Mouse (Mus musculus): ENCODE measurements around the gene S100a3. TPM values are rescaled to one million over a fixed set of nuclear protein-coding genes. Genes with fewer than 3 reads are reported as not detected.

Gene S100a3
- total and polyA plus RNA-seq, 2 experiments from 2014 or later = 1.9 to 5.3 TPM

GRCm38 (mm10) chr3:90605736-90606135 is 45.4 kb downstream of the S100a3 start:
- no peaks in the 10 kb centered on the region for H3K9me3 ChIP-seq (ENCODE audit: low read length)
- no peak for TF ChIP-seq CTCF (IDR thresholded peaks at IDR 0.05; ENCODE audit: low read depth)
- no peaks in the 10 kb centered on the region for H3K4me1 ChIP-seq (ENCODE audit: insufficient read depth, low read length)
- no peaks in the 10 kb centered on the region for H3K27me3 ChIP-seq (ENCODE audit: insufficient read depth, low read length)
- no peak overlapping the region for H3K4me3 ChIP-seq (ENCODE audit: low read length)
- ATAC-seq (no peak), DNase-seq (ENCODE audit: low spot score) (no peak)
- H3K4me2 ChIP-seq (ENCODE audit: low read depth, low read length) = no peak overlapping the region
- WGBS = 93% methylated on average over 2 of the region's 2 CpGs
- no peak overlapping the region for H3K9ac ChIP-seq (replicated peaks; ENCODE audit: low read length)
- H3K36me3 ChIP-seq (ENCODE audit: insufficient read depth, low read length) = no peaks in the 10 kb centered on the region
- no peak overlapping the region for H3K27ac ChIP-seq

- no peak overlapping the region for H3K27ac ChIP-seq
- 90% methylated on average over 6 of the region's 6 CpGs for WGBS
- DNase-seq (ENCODE audit: low spot score) = no peak
- H3K4me1 ChIP-seq (ENCODE audit: insufficient read depth, low read length) = no peaks in the 10 kb centered on the region
- no peak overlapping the region for H3K4me3 ChIP-seq (ENCODE audit: low read length)
- no peak overlapping the region for H3K4me2 ChIP-seq (ENCODE audit: low read depth, low read length)
- H3K9me3 ChIP-seq (ENCODE audit: low read length) = no peaks in the 10 kb centered on the region
- no peak for ATAC-seq
- no peak for TF ChIP-seq CTCF (IDR thresholded peaks at IDR 0.05; ENCODE audit: low read depth)
- H3K27me3 ChIP-seq (ENCODE audit: insufficient read depth, low read length) = no peaks in the 10 kb centered on the region
- no peak overlapping the region for H3K9ac ChIP-seq (replicated peaks; ENCODE audit: low read length)
- H3K36me3 ChIP-seq (ENCODE audit: insufficient read depth, low read length) = no peaks in the 10 kb centered on the region
Measured at GRCm38 (mm10) chr3:90606185-90606584, 45.8 kb downstream of the S100a3 start.

- Histone ChIP-seq H3K27ac (no peak overlapping the region), H3K4me1 (ENCODE audit: insufficient read depth, low read length) (no peaks in the 10 kb centered on the region), H3K36me3 (ENCODE audit: insufficient read depth, low read length) (no peaks in the 10 kb centered on the region), H3K27me3 (ENCODE audit: insufficient read depth, low read length) (no peaks in the 10 kb centered on the region), H3K4me3 (ENCODE audit: low read length) (no peak overlapping the region), H3K4me2 (ENCODE audit: low read depth, low read length) (no peak overlapping the region), H3K9me3 (ENCODE audit: low read length) (no peaks in the 10 kb centered on the region), H3K9ac (replicated peaks; ENCODE audit: low read length) (no peak overlapping the region)
- TF ChIP-seq CTCF (IDR thresholded peaks at IDR 0.05; ENCODE audit: low read depth) = no peak
- ATAC-seq (no peak), DNase-seq (ENCODE audit: low spot score) (no peak)
- 79% methylated on average over 3 of the region's 3 CpGs for WGBS
Measured at GRCm38 (mm10) chr3:90607361-90607760, 47.0 kb downstream of the S100a3 start.

- Histone ChIP-seq H3K4me1 (ENCODE audit: insufficient read depth, low read length) (0 out of 2 replicates have a peak, but pooled peaks cover 5% of the 10 kb centered on the region), H3K4me3 (ENCODE audit: low read length) (no peak within 1 kb of the TSS), H3K9me3 (ENCODE audit: low read length) (no peaks in the 10 kb centered on the region), H3K4me2 (ENCODE audit: low read depth, low read length) (no peak within 1 kb of the TSS), H3K36me3 (ENCODE audit: insufficient read depth, low read length) (no peaks in the 10 kb centered on the region), H3K27me3 (ENCODE audit: insufficient read depth, low read length) (no peaks in the 10 kb centered on the region), H3K27ac (no peak within 1 kb of the TSS), H3K9ac (replicated peaks; ENCODE audit: low read length) (no peak within 1 kb of the TSS)
- DNase-seq (ENCODE audit: low spot score) (no peak), ATAC-seq (no peak)
- TF ChIP-seq CTCF (IDR thresholded peaks at IDR 0.05; ENCODE audit: low read depth) = no peak
- 64% methylated on average over 3 of the region's 3 CpGs for WGBS
Measured at GRCm38 (mm10) chr3:90608223-90608622, 47.8 kb downstream of the S100a3 start, which contains the start of gene S100a5. S100a5 (plus strand) TSS chr3:90608523.

- H3K4me3 ChIP-seq (ENCODE audit: low read length) = no peak overlapping the region
- no peak overlapping the region for H3K9ac ChIP-seq (replicated peaks; ENCODE audit: low read length)
- no peak overlapping the region for H3K27ac ChIP-seq
- no peaks in the 10 kb centered on the region for H3K36me3 ChIP-seq (ENCODE audit: insufficient read depth, low read length)
- H3K9me3 ChIP-seq (ENCODE audit: low read length) = no peaks in the 10 kb centered on the region
- no peak overlapping the region for H3K4me2 ChIP-seq (ENCODE audit: low read depth, low read length)
- TF ChIP-seq CTCF (IDR thresholded peaks at IDR 0.05; ENCODE audit: low read depth) = no peak
- H3K4me1 ChIP-seq (ENCODE audit: insufficient read depth, low read length) = 0 out of 2 replicates have a peak, but pooled peaks cover 6% of the 10 kb centered on the region
- H3K27me3 ChIP-seq (ENCODE audit: insufficient read depth, low read length) = no peaks in the 10 kb centered on the region
- ATAC-seq = no peak
- no peak for DNase-seq (ENCODE audit: low spot score)
Measured at GRCm38 (mm10) chr3:90609102-90609501, 48.7 kb downstream of the S100a3 start.

- Histone ChIP-seq H3K27me3 (ENCODE audit: insufficient read depth, low read length) (no peaks in the 10 kb centered on the region), H3K4me3 (ENCODE audit: low read length) (no peak overlapping the region), H3K9me3 (ENCODE audit: low read length) (no peaks in the 10 kb centered on the region), H3K27ac (no peak overlapping the region), H3K4me2 (ENCODE audit: low read depth, low read length) (no peak overlapping the region), H3K9ac (replicated peaks; ENCODE audit: low read length) (no peak overlapping the region), H3K36me3 (ENCODE audit: insufficient read depth, low read length) (no peaks in the 10 kb centered on the region), H3K4me1 (ENCODE audit: insufficient read depth, low read length) (0 out of 2 replicates have a peak, but pooled peaks cover 6% of the 10 kb centered on the region)
- TF ChIP-seq CTCF (IDR thresholded peaks at IDR 0.05; ENCODE audit: low read depth) = no peak
- DNase-seq (ENCODE audit: low spot score) (no peak), ATAC-seq (no peak)
- 85% methylated on average over 3 of the region's 3 CpGs for WGBS
Measured at GRCm38 (mm10) chr3:90611494-90611893, 51.1 kb downstream of the S100a3 start.

- Histone ChIP-seq H3K27ac (no peak overlapping the region), H3K27me3 (ENCODE audit: insufficient read depth, low read length) (no peaks in the 10 kb centered on the region), H3K4me3 (ENCODE audit: low read length) (no peak overlapping the region), H3K9me3 (ENCODE audit: low read length) (no peaks in the 10 kb centered on the region), H3K4me1 (ENCODE audit: insufficient read depth, low read length) (0 out of 2 replicates have a peak, but pooled peaks cover 6% of the 10 kb centered on the region), H3K9ac (replicated peaks; ENCODE audit: low read length) (no peak overlapping the region), H3K36me3 (ENCODE audit: insufficient read depth, low read length) (no peaks in the 10 kb centered on the region), H3K4me2 (ENCODE audit: low read depth, low read length) (no peak overlapping the region)
- ATAC-seq (no peak), DNase-seq (ENCODE audit: low spot score) (no peak)
- WGBS = 69% methylated on average over 4 of the region's 4 CpGs
- TF ChIP-seq CTCF (IDR thresholded peaks at IDR 0.05; ENCODE audit: low read depth) = no peak
Measured at GRCm38 (mm10) chr3:90612061-90612460, 51.7 kb downstream of the S100a3 start.
